Mouse (Mus musculus) heart, postnatal 10 days (tissue): ENCODE measurements around the gene Cwc22. TPM values are rescaled to one million over a fixed set of nuclear protein-coding genes. Genes with fewer than 3 reads are reported as not detected.

Experiments used
- total RNA-seq, 2 experiments: library from RNA; stranded (reverse); gene quantifications; 2 replicates each; pipeline ENCODE4 v1.2.3; 2021

Cwc22 gene
- total RNA-seq, 2 experiments from 2014 or later = 18.2 to 21.4 TPM

Other genes with a start within 250 kb of the Cwc22 start
- 1 to 10 TPM; 6.7 to 7.1 TPM for gene Zfp385b, start 126.7 kb downstream of the Cwc22 start, total RNA-seq